Mouse (Mus musculus) yolk sac, embryonic 10.5 days (tissue): Measurements from ENCODE around the gene Taf1c.

Source experiments
- DNase-seq: peaks from one replicate; pipeline ENCODE4 v3.0.0-alpha.2; 2017; ENCODE audit warnings: low spot score

Gene Taf1c

DNA sequence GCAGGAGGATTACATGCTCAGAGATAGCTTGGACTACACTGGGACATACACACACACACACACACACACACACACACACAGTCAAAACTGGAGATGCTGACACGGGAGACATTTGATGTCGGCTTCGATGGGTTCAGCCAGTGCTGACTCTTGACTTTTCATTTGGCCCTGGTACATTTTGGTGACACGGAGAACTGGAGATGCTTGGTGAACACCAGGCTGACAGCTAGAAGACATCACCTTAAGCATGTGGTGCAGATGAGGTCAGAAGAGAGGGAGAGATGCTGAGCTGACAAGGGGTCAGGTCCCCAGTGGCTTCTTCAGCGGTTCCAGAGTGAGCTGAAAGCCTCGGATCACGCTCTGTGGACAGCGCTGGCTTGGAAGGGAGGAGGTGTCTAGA is 18.0 kb upstream of the Taf1c start:
- DNase-seq, result no peak

GRCm38 (mm10) chr8:119622555-119622954 is 17.5 kb upstream of the Taf1c start:
- no peak for DNase-seq

DNA sequence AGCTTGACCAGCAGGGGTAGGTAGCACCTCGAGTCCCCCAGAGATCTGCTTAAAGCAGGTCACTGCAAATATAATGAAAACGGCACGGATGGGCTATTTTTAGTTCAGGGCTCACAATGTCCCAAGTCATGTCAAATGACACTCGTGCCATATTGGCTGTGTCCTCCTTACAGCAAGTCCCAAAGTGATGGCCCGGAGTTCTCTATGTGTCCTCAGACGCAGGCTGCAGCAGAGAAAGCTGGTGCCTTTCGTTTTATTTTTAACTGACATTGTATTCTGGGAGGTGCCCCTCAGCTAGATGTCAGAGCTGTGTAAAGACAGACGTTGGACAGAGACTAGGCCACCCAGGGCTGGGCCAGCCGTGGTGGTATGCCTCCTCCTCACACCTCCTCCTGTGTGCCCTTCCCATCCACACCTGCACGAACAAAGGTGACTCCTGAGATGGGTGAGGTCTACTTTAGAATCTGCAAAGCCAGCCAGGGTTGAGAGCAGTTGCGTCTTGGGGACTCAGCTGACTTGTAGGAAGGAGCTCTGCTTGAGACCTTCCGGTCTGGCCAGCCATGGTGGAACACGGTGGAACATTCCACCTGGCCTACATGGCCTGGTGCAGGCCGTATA is 15.9 kb upstream of the Taf1c start:
- no peak for DNase-seq

- no peak for DNase-seq
These were observed 15.3 kb upstream of the Taf1c start for GRCm38 (mm10) chr8:119620116-119620840.

DNA sequence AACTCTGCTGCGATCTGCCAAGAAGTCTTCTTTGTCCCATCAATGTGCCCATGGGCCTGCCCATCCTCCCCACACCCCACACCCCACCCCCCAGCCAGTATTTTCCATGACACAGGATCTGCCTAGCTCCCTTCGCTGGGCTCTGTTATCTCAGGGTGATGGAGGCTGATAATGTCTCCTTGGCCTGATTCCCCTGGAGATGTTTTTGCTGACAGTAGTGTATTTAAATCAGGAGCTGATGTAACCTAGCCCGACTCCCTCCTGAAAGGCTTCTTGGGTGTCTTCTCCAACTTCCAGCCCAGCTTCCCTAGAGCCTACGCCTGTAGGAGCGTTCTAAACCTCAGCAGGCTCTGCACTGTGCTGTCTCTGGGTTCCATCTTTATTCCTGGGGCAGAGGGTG is 13.9 kb upstream of the Taf1c start:
- DNase-seq, result no peak

- DNase-seq, result no peak
These were observed 12.6 kb upstream of the Taf1c start for GRCm38 (mm10) chr8:119617586-119617985.

- no peak for DNase-seq
These were observed 11.8 kb upstream of the Taf1c start for GRCm38 (mm10) chr8:119616811-119617210.

- no peak for DNase-seq
These were observed 11.3 kb upstream of the Taf1c start for GRCm38 (mm10) chr8:119616358-119616757.

DNA sequence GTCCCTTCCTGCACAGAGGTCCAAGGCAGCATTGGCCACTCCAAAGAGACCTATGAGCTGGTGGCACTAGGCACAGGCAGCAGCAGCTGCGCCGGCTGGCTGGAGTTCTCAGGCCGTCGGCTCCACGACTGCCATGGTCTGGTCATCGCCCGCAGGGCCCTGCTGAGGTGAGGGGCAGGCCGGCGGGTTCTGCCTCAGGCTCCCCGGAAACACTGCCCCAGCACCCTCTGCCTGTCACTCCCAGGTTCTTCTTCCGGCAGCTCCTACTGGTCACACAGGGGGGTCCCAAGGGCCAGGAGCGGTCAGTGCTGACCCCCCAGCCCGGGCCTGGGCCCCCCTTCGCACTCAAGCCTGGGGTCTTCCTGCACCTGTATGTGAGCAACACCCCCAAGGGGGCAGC is 10.1 kb upstream of the Taf1c start:
- no peak for DNase-seq

DNA sequence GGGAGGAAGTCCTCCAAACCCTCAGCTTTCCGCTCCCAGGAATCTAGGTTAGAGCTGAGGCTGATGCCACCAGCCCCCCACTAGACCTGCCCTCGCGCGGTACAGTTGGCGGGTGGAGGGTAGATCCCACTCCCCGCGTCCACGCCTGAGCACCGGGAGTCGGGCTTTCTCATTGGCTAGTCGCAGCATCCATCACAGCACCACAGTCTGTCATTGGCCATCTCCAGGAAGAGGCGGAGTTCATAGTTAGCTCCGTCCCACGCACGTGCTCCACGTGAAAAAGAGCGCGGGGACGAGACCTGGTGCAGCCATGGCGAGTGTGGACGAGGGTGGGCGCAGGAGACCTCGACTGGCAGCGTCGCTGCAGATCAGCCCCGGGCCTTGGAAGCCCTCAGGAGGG is 7.4 kb upstream of the Taf1c start, which contains the start of gene Adad2:
Gene Adad2 (plus strand): TSS at position 277 of the 400 bp plus-strand sequence.
- no peak for DNase-seq

DNA sequence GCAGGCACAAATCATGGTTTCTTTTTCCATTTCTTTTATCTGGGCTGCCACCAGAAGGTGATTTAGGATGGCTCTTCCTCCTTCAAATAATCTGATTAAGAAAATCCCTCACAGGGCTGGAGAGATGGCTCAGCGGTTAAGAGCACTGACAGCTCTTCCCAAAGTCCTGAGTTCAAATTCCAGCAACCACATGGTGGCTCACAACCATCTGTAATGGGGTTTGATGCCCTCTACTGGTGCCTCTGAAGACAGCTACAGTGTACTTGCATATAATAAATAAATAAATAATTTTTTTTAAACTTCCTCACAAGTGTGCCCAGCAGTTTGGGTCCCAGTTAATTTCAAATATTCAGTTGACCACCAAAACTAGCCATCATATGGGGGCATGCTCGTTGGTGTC is 1.2 kb upstream of the Taf1c start:
- no peak for DNase-seq

- DNase-seq, result no peak
These were observed 621 bp downstream of the Taf1c start for GRCm38 (mm10) chr8:119604398-119604803.

- DNase-seq, result no peak
These were observed 1.3 kb downstream of the Taf1c start for GRCm38 (mm10) chr8:119603771-119604170.

DNA sequence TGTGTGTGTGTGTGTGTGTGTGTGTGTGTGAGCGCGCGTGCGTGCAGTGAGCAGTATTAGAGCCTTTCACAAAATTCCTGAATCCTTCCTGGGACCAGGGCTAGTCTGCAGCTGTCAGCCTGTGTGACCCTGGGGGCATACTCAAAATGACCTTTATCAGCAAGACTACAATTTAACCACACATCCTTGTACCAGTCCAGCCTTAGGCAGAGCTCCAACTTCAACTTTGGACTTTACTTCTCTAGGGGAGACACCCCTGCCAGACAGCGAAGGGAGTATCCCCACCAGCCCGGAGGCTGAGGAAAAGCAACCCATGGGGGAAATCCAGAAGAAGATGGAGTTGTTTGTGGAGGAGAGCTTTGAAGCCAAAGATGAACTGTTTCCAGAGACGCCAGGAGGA is 13.6 kb downstream of the Taf1c start:
- peak; percentile 42 for DNase-seq

- no peak for DNase-seq
These were observed 14.7 kb downstream of the Taf1c start for GRCm38 (mm10) chr8:119590348-119590747.

- DNase-seq, result no peak
These were observed 16.2 kb downstream of the Taf1c start for GRCm38 (mm10) chr8:119588844-119589243.

GRCm38 (mm10) chr8:119588321-119588720 is 16.7 kb downstream of the Taf1c start:
- DNase-seq, result no peak

DNA sequence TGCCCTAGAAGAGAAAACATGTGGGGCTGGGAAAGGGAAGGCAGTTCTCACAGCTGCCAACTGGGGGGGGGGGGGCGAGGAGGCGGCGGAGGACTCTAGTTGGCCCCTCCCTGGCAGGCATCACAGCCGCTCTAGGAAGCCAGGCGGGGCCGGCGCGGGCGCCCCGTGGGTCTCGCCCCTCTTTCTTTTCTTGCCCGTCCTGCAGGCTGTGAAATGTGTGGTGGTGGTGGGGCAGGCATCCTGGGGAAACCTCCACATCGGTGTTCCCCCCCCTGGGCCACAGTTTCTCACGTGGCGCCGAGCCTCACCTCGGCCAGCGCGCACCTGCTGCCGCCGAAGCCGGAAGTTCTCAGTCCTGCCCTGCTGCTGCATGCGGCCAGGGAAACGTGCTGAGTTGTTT is 19.1 kb downstream of the Taf1c start:
- no peak for DNase-seq

DNA sequence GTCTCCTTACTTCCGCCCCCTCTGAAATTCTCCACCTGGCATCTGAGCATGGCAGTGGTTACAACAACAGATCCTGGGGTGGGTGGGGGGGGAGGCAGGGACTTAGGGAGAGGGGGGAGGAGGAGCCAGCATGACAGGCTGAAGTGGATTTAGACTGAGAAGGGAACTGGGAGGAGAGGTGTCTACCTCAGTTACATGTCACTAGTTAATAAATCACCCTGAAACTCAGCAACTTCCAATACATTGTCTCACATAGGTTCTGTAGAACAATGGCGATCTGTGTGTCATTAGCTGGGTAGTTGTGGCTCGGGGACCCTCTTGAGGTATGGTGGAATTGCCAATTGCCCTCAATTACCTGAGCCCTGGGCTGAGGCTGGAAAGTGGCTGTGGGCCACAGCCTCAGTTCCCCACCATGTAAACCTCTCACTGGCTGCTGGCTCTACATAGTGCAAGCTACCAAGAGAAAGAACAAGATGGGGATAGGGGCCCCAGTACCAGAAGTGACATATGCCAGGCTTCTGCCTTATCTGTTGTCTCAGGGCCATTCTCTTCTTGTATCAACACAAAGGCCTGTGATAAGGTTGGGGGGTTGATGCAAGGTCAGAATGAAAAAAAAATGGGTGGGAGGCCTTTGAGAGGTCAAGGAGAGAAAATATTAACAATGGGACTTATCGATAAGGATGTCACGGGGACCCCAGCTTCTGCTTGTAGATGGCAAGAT is 24.4 kb downstream of the Taf1c start:
- DNase-seq, result no peak

- no peak for DNase-seq
These were observed 25.9 kb downstream of the Taf1c start for GRCm38 (mm10) chr8:119579096-119579495.

DNA sequence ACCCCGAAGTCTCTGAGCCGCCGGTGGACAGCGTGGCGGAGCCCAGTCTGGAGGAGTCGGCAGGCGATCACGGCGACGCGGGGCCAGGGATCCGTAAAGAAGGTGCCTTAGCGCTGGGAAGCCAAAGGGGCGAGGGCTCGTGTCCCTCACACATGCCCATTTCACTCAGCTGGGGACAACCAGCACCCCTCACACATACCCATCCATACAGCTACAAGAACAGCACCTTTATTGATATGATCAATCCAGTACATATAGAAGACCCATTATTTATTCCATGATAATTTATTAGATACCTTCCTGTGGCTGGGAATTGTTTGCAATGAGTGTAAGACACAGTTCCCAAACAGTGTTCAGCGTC is 29.7 kb downstream of the Taf1c start:
- DNase-seq, result no peak

GRCm38 (mm10) chr8:119574437-119575365 is 30.3 kb downstream of the Taf1c start, which contains the start of the genes Hsdl1 and Dnaaf1:
Gene Hsdl1, minus strand, starts transcription at chr8:119575183.
Gene Dnaaf1, plus strand, starts transcription at chr8:119575235.
- peak; percentile 92 for DNase-seq
